Mouse (Mus musculus) stomach, embryonic 14.5 days (tissue): Measurements from ENCODE around the gene Lcmt1. TPM values are rescaled to one million over a fixed set of nuclear protein-coding genes. Genes with fewer than 3 reads are reported as not detected.
A peak's percentile ranks its signal among the peaks of the same experiment; 100 is the strongest.

Source experiments
- ATAC-seq: fragments of 200-750 bp; cut with Nextera tagmentation; 2 replicates; pipeline ENCODE4 v1.8.0; 2017; ENCODE audit warnings: low read depth, moderate TSS enrichment; ENCODE audit not compliant: insufficient number of reproducible peaks, insufficient read depth, low FRiP score
- H3K27ac ChIP-seq: fragments of 300-500 bp; sonication (generic); 2 replicates; pipeline ENCODE4 v1.5.1; 2014; ENCODE audit warnings: mild to moderate bottlenecking, low read length, moderate library complexity, mixed read lengths
- H3K27me3 ChIP-seq: fragments of 300-500 bp; sonication (generic); 2 replicates; pipeline ENCODE4 v1.6.1; 2014; ENCODE audit warnings: low read length, control low read depth, mixed read lengths; ENCODE audit not compliant: control insufficient read depth, insufficient read depth
- H3K36me3 ChIP-seq: fragments of 300-500 bp; sonication (generic); 2 replicates; pipeline ENCODE4 v1.6.1; 2014; ENCODE audit warnings: mild to moderate bottlenecking, control low read depth, low read length, moderate library complexity, mixed read lengths; ENCODE audit not compliant: control insufficient read depth, insufficient read depth
- H3K4me1 ChIP-seq: fragments of 300-500 bp; sonication (generic); 2 replicates; pipeline ENCODE4 v1.6.1; 2014; ENCODE audit warnings: low read length, control low read depth, mixed read lengths; ENCODE audit not compliant: control insufficient read depth, insufficient read depth
- H3K4me2 ChIP-seq: fragments of 300-500 bp; sonication (generic); replicated peaks from 2 replicates; pipeline ENCODE4 v1.6.1; 2014; ENCODE audit warnings: low read depth, low read length, control low read depth
- H3K4me3 ChIP-seq: fragments of 300-500 bp; sonication (generic); 2 replicates; pipeline ENCODE4 v1.5.1; 2014; ENCODE audit warnings: low read depth, low read length, control low read depth
- H3K9ac ChIP-seq: fragments of 300-500 bp; sonication (generic); replicated peaks from 2 replicates; pipeline ENCODE4 v1.6.1; 2014; ENCODE audit warnings: low read depth, mild to moderate bottlenecking, control low read depth, low read length, moderate library complexity, mixed read lengths
- H3K9me3 ChIP-seq: fragments of 300-500 bp; sonication (generic); 2 replicates; pipeline ENCODE4 v1.6.1; 2016; ENCODE audit warnings: low read depth, low read length, control low read depth; ENCODE audit not compliant: control insufficient read depth
- WGBS: fragments of 180-500 bp; shearing (Covaris S2); extraction: QIAGEN DNeasy Blood & Tissue Kit; methylation state at CpG from one replicate; pipeline ENCODE4 v1.1.7; 2014; 5-methylcytosine and 5-hydroxymethylcytosine counted together
- polyA plus RNA-seq: library from polyadenylated mRNA; unstranded; fragments of >200 nt; fragmentation: Nextera tagmentation; extraction: Ambion mirVana; gene quantifications from 2 replicates; pipeline ENCODE4 v1.2.1, GENCODE M21; 2014

The Lcmt1 gene
- polyA plus RNA-seq, 1 experiment from 2014 or later: 49.8 TPM

DNA sequence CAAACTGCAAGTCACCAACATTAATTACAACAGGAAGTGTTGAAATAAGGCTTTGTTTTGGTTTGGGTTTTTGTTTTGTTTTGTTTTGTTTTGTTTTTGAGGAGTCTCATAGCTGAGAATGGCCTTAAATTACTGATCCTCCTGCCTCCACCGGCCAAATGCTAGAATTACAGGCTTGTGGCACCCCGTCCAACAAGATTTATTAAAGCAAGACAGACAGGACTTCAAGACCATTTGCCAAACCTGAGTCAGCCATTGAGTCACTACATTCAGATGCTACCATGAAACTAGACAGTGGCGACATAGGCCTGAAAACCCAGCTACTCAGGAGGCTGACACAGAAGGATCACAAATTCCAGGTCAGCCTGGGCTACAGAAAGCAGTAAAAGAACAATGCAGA lies 1.9 kb downstream of the Lcmt1 start:
- no peak overlapping the region for H3K27ac ChIP-seq
- H3K9me3 ChIP-seq: no peaks in the 10 kb centered on the region
- H3K9ac ChIP-seq: no peak overlapping the region
- H3K27me3 ChIP-seq: no peaks in the 10 kb centered on the region
- 66% methylated on average over 3 of the region's 3 CpGs for WGBS
- H3K4me1 ChIP-seq: peaks cover 13% of the 10 kb centered on the region
- H3K36me3 ChIP-seq: no peaks in the 10 kb centered on the region
- no peak overlapping the region for H3K4me3 ChIP-seq
- H3K4me2 ChIP-seq: no peak overlapping the region
- no peak for ATAC-seq

GRCm38 (mm10) chr7:123377443-123378400 lies 8.1 kb downstream of the Lcmt1 start:
- Histone ChIP-seq H3K9me3 (no peaks in the 10 kb centered on the region), H3K4me1 (peaks cover 10% of the 10 kb centered on the region), H3K4me2 (peak overlapping the region; percentile 79), H3K4me3 (peak overlapping the region; percentile 91), H3K27ac (peak overlapping the region; percentile 58; the same call in 1 of the 2 replicates), H3K36me3 (no peaks in the 10 kb centered on the region), H3K27me3 (no peaks in the 10 kb centered on the region), H3K9ac (peak overlapping the region; percentile 67)
- ATAC-seq: peak; percentile 100
- 4% methylated on average over 41 of the region's 41 CpGs for whole genome bisulfite sequencing

GRCm38 (mm10) chr7:123385693-123386407 lies 16.3 kb downstream of the Lcmt1 start:
- peak; percentile 74; the same call in 1 of the 2 replicates for ATAC-seq
- H3K4me2 ChIP-seq: no peak overlapping the region
- 62% methylated on average over 11 of the region's 11 CpGs for WGBS

GRCm38 (mm10) chr7:123389686-123390280 lies 20.2 kb downstream of the Lcmt1 start:
- no peak for ATAC-seq
- H3K9ac ChIP-seq: no peak overlapping the region
- no peaks in the 10 kb centered on the region for H3K27me3 ChIP-seq
- H3K27ac ChIP-seq: no peak overlapping the region
- H3K36me3 ChIP-seq: no peaks in the 10 kb centered on the region
- WGBS: 69% methylated on average over 6 of the region's 6 CpGs
- H3K9me3 ChIP-seq: no peaks in the 10 kb centered on the region
- H3K4me3 ChIP-seq: no peak overlapping the region
- no peaks in the 10 kb centered on the region for H3K4me1 ChIP-seq
- no peak overlapping the region for H3K4me2 ChIP-seq

More at GRCm38 (mm10) chr7:123385693-123386407, 16.3 kb downstream of the Lcmt1 start:
- Histone ChIP-seq H3K9ac (no peak overlapping the region), H3K4me1 (no peaks in the 10 kb centered on the region), H3K36me3 (no peaks in the 10 kb centered on the region), H3K27me3 (no peaks in the 10 kb centered on the region), H3K9me3 (no peaks in the 10 kb centered on the region), H3K4me3 (no peak overlapping the region), H3K27ac (peak overlapping the region; percentile 18; the same call in 1 of the 2 replicates)

DNA sequence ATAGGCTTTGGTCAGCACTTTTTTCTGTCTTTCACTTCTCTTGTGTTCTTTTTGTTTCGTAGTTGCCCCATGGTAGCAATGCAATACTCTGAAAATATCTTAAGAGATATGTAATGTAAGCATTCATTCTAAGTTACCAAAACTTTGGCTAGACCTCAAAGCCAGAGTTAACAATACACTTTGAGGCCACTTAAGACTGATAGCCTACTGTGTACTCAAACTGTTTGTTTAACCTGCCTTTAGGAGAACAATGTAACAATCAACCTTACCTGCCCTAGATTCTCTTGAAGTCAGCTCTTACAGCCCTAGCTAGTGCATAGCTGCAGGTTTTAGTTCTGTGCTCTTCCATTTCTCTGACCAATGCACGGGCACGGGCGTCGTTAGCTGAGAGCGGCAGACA lies 24.7 kb downstream of the Lcmt1 start:
- H3K27me3 ChIP-seq: no peaks in the 10 kb centered on the region
- no peak overlapping the region for H3K4me3 ChIP-seq
- no peaks in the 10 kb centered on the region for H3K36me3 ChIP-seq
- ATAC-seq: peak; percentile 68
- WGBS: 71% methylated on average over 6 of the region's 6 CpGs
- no peaks in the 10 kb centered on the region for H3K4me1 ChIP-seq
- no peak overlapping the region for H3K4me2 ChIP-seq
- no peaks in the 10 kb centered on the region for H3K9me3 ChIP-seq
- no peak overlapping the region for H3K27ac ChIP-seq
- H3K9ac ChIP-seq: no peak overlapping the region

GRCm38 (mm10) chr7:123396900-123397299 lies 27.3 kb downstream of the Lcmt1 start:
- Histone ChIP-seq H3K9me3 (no peaks in the 10 kb centered on the region), H3K27ac (no peak overlapping the region), H3K4me3 (no peak overlapping the region), H3K4me2 (no peak overlapping the region), H3K36me3 (peaks cover 9% of the 10 kb centered on the region; the same call in 1 of the 2 replicates), H3K4me1 (no peaks in the 10 kb centered on the region), H3K27me3 (no peaks in the 10 kb centered on the region), H3K9ac (no peak overlapping the region)
- ATAC-seq: no peak
- 93% methylated on average over 5 of the region's 5 CpGs for WGBS

DNA sequence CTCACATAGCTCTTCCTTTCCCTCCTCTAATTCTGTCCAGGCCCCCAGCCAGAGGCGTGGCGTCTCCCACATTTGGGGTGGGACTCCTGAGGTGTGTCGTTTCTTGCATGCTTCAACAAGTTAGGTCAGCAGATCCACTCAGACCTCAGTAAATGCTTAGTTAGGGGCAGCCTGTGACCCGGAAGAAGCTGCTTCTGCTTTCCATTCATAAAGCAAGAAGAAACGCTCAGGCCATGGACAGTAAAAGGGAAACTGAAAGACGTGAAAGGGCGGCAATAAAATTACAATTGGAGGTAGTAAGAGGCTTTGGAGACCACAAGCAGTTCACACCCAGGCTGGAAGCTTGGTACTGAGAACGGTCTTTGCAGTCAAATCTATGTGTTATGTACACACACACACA lies 27.8 kb downstream of the Lcmt1 start:
- H3K36me3 ChIP-seq: peaks cover 9% of the 10 kb centered on the region
- H3K27ac ChIP-seq: no peak overlapping the region
- WGBS: 73% methylated on average over 8 of the region's 8 CpGs
- ATAC-seq: no peak
- no peak overlapping the region for H3K4me2 ChIP-seq
- H3K4me3 ChIP-seq: no peak overlapping the region
- no peaks in the 10 kb centered on the region for H3K4me1 ChIP-seq
- no peaks in the 10 kb centered on the region for H3K27me3 ChIP-seq
- H3K9me3 ChIP-seq: no peaks in the 10 kb centered on the region
- no peak overlapping the region for H3K9ac ChIP-seq

DNA sequence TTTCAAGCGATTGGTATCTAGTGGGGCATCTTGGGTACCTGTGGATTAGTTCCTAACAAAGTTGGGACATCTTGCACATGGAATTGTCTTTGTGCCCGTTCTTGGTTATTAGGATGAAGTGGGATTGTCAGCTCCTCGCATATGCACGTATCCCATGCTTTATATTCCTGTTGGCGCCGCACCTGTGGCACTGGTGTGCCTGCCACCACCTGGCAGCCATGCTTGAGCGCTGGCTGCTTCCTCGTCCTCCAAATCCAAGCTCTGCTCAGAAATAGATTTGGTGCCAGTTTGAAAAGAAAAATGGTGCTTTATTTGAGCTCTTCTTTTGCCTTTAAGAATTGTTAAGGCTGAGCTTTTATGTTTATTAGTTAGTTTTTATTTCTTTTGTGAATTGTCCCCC lies 28.3 kb downstream of the Lcmt1 start:
- no peak for ATAC-seq
- Histone ChIP-seq H3K4me3 (no peak overlapping the region), H3K36me3 (peaks cover 14% of the 10 kb centered on the region), H3K4me2 (no peak overlapping the region), H3K27me3 (no peaks in the 10 kb centered on the region), H3K27ac (no peak overlapping the region), H3K9ac (no peak overlapping the region), H3K4me1 (no peaks in the 10 kb centered on the region), H3K9me3 (no peaks in the 10 kb centered on the region)
- 92% methylated on average over 8 of the region's 8 CpGs for WGBS
